Mouse (Mus musculus) limb, embryonic 14.5 days (tissue): Measurements from ENCODE around the gene Prps1l3. TPM values are rescaled to one million over a fixed set of nuclear protein-coding genes. Genes with fewer than 3 reads are reported as not detected.

Experiments used
- ATAC-seq: fragments of 200-750 bp; cut with Nextera tagmentation; 2 replicates; pipeline ENCODE4 v1.8.0; 2017; ENCODE audit warnings: low read depth, moderate number of reproducible peaks, moderate TSS enrichment; ENCODE audit not compliant: low FRiP score
- DNase-seq: peaks from one replicate; pipeline ENCODE4 v3.0.0-alpha.2; 2015; ENCODE audit warnings: low spot score
- H3K27ac ChIP-seq: fragments of 300-500 bp; sonication (generic); replicated peaks from 2 replicates; pipeline ENCODE4 v1.5.1; 2014; ENCODE audit warnings: low read depth, mild to moderate bottlenecking, low read length, moderate library complexity, mixed read lengths
- H3K27me3 ChIP-seq: fragments of 300-500 bp; sonication (generic); 2 replicates; pipeline ENCODE4 v1.6.1; 2014; ENCODE audit warnings: low read length, mixed read lengths; ENCODE audit not compliant: control insufficient read depth, insufficient read depth
- H3K36me3 ChIP-seq: fragments of 300-500 bp; sonication (generic); 2 replicates; pipeline ENCODE4 v1.6.1; 2014; ENCODE audit warnings: mild to moderate bottlenecking, low read length, moderate library complexity, mixed read lengths; ENCODE audit not compliant: control insufficient read depth, insufficient read depth
- H3K4me1 ChIP-seq: fragments of 300-500 bp; sonication (generic); 2 replicates; pipeline ENCODE4 v1.6.1; 2014; ENCODE audit warnings: antibody characterized with exemption, low read length, mixed read lengths; ENCODE audit not compliant: control insufficient read depth, insufficient read depth
- H3K4me2 ChIP-seq: fragments of 300-500 bp; sonication (generic); replicated peaks from 2 replicates; pipeline ENCODE4 v1.6.1; 2014; ENCODE audit warnings: low read depth, mild to moderate bottlenecking, low read length, moderate library complexity; ENCODE audit not compliant: severe bottlenecking
- H3K4me3 ChIP-seq: fragments of 300-500 bp; sonication (generic); replicated peaks from 2 replicates; pipeline ENCODE4 v1.5.1; 2014; ENCODE audit warnings: low read length
- H3K9ac ChIP-seq: fragments of 300-500 bp; sonication (generic); 2 replicates; pipeline ENCODE4 v1.6.1; 2014; ENCODE audit warnings: mild to moderate bottlenecking, low read depth, low read length, moderate library complexity; ENCODE audit not compliant: severe bottlenecking
- H3K9me3 ChIP-seq: fragments of 300-500 bp; sonication (generic); 2 replicates; pipeline ENCODE4 v1.6.1; 2016; ENCODE audit warnings: low read length; ENCODE audit not compliant: control insufficient read depth
- POLR2A ChIP-seq: fragments of 200-500 bp; IDR thresholded peaks from 2 replicates; pipeline ENCODE4 v1.8.0; 2012; ENCODE audit warnings: inconsistent platforms, mild to moderate bottlenecking, moderate library complexity, borderline replicate concordance; ENCODE audit not compliant: insufficient read depth, insufficient read length; ENCODE audit errors: extremely low read depth
- WGBS: fragments of 180-500 bp; shearing (Covaris S2); extraction: QIAGEN DNeasy Blood & Tissue Kit; methylation state at CpG from one replicate; pipeline ENCODE4 v1.1.7; 2014; 5-methylcytosine and 5-hydroxymethylcytosine counted together
- polyA plus RNA-seq, 2 experiments: library from polyadenylated mRNA; depleted of rRNA in 1 of 2; stranded (reverse) in 1 of 2; unstranded in 1 of 2; fragments of >200 nt; fragmentation: Nextera tagmentation in 1 of 2; extraction: Ambion mirVana in 1 of 2; gene quantifications; 2 replicates each; pipeline versions ENCODE4 v1.2.1 to v1.2.3; 2012 to 2014

Prps1l3 gene
- polyA plus RNA-seq, 2 experiments: 28.2 to 51.2 TPM

DNA sequence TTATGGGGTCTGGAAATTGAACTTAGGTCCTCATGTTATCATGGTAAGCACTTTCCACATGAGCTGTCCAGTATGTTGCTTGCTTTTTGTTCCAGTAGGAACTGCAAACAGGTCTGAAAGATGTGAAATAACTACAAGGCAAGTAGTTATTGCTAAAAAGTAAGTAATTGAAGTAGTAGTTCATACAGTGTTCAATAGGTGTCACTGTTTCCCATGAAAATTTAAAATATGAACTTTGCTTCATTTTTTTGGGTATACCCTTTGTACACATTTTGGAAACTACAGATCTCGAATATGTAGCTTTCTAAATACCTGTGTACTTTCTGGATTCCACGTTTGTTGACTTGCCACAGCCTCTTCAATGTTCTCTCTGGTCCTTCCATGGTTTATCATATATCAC lies 28.4 kb downstream of the Prps1l3 start:
- DNase-seq (no peak), ATAC-seq (no peak)
- TF ChIP-seq POLR2A: no peak
- Histone ChIP-seq H3K27ac (no peak overlapping the region), H3K27me3 (no peaks in the 10 kb centered on the region), H3K4me2 (no peak overlapping the region), H3K4me1 (no peaks in the 10 kb centered on the region), H3K4me3 (no peak overlapping the region), H3K9ac (no peak overlapping the region), H3K36me3 (no peaks in the 10 kb centered on the region), H3K9me3 (no peaks in the 10 kb centered on the region)
- 65% methylated on average over 2 of the region's 2 CpGs for WGBS

DNA sequence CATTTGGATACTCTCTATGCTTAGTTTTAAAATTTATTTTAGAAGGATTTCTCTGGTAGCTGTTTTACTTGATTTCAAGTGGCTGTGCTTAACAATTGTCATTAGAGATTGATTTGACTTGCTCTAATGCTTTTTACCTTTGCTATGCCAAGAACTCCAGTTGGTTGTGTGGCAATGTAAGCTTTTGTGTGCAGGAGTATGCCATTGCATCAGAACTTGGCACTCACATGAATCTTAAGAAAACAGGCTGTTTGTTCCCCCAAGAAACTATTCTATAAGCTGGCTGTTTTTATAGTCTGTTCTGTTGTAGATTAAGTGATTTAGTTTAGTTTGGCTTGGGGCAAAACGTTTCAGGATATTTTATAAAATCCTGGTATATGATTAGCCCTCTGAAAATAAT lies 45.2 kb downstream of the Prps1l3 start:
- H3K4me2 ChIP-seq: no peak overlapping the region
- no peaks in the 10 kb centered on the region for H3K9me3 ChIP-seq
- H3K36me3 ChIP-seq: no peaks in the 10 kb centered on the region
- H3K27me3 ChIP-seq: no peaks in the 10 kb centered on the region
- no peak overlapping the region for H3K4me3 ChIP-seq
- no peak overlapping the region for H3K27ac ChIP-seq
- no peak for ATAC-seq
- no peak for DNase-seq
- WGBS: 26% methylated on average over 1 of the region's 1 CpGs
- no peak for TF ChIP-seq POLR2A
- H3K4me1 ChIP-seq: no peaks in the 10 kb centered on the region
- no peak overlapping the region for H3K9ac ChIP-seq

DNA sequence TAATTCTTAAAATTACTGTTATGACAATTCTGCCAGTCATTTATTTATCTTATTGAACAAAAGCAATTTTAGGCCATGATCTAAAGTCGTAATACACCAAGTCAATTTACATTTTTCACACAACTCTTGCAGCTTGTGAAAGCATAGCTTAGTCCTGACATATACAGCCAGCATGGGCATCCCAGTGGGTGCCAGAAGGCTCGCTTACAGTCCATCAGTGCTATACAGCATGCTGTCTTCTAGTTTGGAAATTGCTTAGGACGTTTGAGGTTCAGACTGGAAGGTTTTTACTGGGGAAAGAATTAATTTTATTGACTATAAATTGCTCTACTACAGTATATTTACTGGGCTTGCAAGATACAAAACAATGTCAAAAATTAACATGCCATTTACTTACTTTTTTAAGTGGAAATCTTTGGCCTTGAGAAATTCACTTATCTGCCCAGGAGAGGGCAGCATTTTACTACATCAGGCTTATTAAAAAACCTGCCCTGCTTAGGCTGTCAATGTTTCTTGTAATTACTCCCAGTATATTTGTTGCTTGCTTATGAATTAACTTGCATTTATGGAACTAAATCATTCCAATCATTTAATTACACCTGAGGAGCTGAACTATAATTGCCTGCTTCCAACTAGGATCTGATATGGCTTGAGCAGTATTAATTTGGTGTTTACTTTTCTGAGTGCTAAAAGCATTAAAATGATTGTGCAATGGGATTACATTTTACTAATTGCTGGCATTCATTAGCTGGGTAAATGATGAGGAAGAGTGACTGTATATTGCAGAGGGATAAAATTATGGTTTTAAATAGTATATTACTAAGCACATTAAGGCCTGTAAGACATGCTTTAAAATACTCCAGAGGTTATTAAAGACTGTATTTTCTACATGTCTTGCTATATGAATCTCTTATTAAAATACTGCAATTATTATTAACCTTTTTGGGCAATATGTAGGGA lies 51.2 kb downstream of the Prps1l3 start:
- 44% methylated on average over 3 of the region's 3 CpGs for WGBS
- peak; percentile 52 for DNase-seq
- no peak for ATAC-seq

DNA sequence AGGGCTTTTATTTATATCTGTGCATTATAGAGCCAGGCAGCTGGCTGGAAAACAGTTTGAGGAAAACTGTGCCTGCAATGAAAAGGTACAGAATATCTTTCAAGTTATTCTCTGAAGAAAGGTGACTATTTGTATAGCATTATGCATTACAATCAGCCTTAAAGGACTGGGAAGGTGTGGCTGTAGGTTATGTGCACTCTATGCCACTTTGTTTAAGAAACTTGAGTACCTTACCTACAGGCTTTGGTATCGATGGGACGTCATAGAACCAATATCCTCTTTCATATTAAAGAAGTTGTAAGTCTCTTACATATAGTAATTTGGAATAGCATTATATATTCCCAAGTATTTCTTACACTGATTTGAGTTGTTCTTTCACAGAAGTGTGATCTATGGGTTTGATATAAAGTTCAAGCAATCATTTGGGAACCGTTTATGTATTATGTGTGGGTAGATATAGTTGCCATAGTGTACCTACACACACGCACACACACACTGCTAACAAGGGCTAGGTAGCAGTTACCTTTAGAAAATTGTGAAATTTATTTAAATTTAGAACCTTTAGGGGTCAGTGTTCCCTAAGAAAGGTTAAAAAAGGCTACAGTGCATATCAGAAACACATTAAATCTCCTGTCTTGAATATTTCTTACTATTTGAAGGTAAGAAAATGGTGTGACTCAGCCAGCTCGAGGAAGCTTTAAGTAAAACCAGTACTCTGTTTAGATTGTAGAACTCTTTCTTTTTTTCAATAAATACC lies 55.3 kb downstream of the Prps1l3 start:
- Histone ChIP-seq H3K4me1 (no peaks in the 10 kb centered on the region), H3K36me3 (no peaks in the 10 kb centered on the region), H3K4me2 (no peak overlapping the region), H3K9me3 (no peaks in the 10 kb centered on the region), H3K27ac (no peak overlapping the region), H3K9ac (no peak overlapping the region), H3K4me3 (no peak overlapping the region), H3K27me3 (no peaks in the 10 kb centered on the region)
- WGBS: 77% methylated on average over 5 of the region's 5 CpGs
- no peak for DNase-seq
- no peak for TF ChIP-seq POLR2A
- ATAC-seq: no peak

More for the DNA sequence above, 51.2 kb downstream of the Prps1l3 start:
- H3K27me3 ChIP-seq: no peaks in the 10 kb centered on the region
- no peaks in the 10 kb centered on the region for H3K4me1 ChIP-seq
- no peaks in the 10 kb centered on the region for H3K36me3 ChIP-seq
- no peak overlapping the region for H3K9ac ChIP-seq
- no peak overlapping the region for H3K27ac ChIP-seq
- no peak overlapping the region for H3K4me2 ChIP-seq
- no peaks in the 10 kb centered on the region for H3K9me3 ChIP-seq
- H3K4me3 ChIP-seq: no peak overlapping the region
- TF ChIP-seq POLR2A: no peak

Other genes starting within 250 kb of the Prps1l3 start
- gene Slc25a21, start 32.9 kb upstream of the Prps1l3 start, polyA plus RNA-seq (2012; rRNA removed): 0.12 and 0.24 TPM in 2 replicates
- 0.44 and 0.45 TPM in 2 replicates for gene Slc25a21, start 32.9 kb upstream of the Prps1l3 start, polyA plus RNA-seq (2014; fragmentation: Nextera tagmentation; extraction: Ambion mirVana)
- gene Mipol1, start within 50 bp of the Prps1l3 start, polyA plus RNA-seq (2012; rRNA removed): 3.6 and 5.3 TPM in 2 replicates
- 8.2 and 9.5 TPM in 2 replicates for gene Mipol1, start within 50 bp of the Prps1l3 start, polyA plus RNA-seq (2014; fragmentation: Nextera tagmentation; extraction: Ambion mirVana)